In the genomic region with DNA sequence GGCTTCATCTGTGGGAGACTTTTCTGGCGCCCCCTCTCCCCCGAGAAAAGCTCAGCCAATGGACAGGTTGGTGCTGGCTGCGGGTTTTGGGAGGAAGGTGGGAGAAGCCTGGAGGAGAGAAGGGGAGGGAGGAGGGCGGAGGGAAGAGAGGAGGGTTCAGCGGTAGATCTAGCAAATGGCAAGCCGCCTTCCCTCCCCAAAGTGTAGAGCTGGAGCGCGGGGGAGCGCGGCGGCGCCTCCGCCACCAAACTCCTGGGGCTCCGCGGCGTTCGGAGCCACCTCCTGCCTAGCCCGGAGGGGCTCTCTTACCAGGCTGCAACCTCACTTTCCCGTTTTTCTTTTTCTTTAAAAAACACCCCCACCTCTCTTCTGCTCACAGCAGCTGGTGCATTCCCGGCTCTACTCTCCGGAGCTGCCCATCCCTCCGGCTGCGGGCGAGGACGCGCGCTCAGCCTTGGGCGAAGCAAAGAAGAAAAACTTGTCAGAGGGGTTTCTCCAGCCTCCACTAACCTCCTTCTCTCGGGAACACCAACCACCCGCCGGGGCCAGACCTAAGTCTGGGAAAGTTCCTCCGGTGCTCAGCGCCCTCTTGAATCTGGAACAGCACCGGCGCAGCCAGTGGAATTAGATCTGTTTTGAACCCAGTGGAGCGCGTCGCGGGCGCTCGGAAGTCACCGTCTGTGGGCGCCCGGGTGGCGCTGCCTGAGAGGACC, we compare ENCODE assay signal across 8 mouse cellular contexts. TPM values are rescaled to one million over a fixed set of nuclear protein-coding genes. Genes with fewer than 3 reads are reported as not detected.
DNase-seq lines count a peak whose midpoint lies in the region; TF ChIP-seq lines count a peak whose summit lies in the region.

A gene (plus strand): TSS at position 199 of the 713 bp plus-strand sequence.

- peak within 1 kb of the TSS; percentile 86 for H3K9ac ChIP-seq in ES-Bruce4 (ENCODE audit: low read depth, poor library complexity, severe bottlenecking)

- H3K36me3 ChIP-seq in ES-Bruce4 (ENCODE audit: control insufficient read depth, insufficient read depth, low read length, poor library complexity, severe bottlenecking) = no peaks in the 10 kb centered on the region
- no peaks in the 10 kb centered on the region for H3K36me3 ChIP-seq in hindbrain, embryonic 10.5 days

- no peak for TF ChIP-seq CTCF in ES-Bruce4 (IDR thresholded peaks at IDR 0.05; ENCODE audit: low read depth, low read length)
- no peak for TF ChIP-seq CTCF in lung, adult 2 months (IDR thresholded peaks at IDR 0.05; ENCODE audit: insufficient read depth, low read length)
- no peak for TF ChIP-seq CTCF in olfactory bulb, adult 2 months (IDR thresholded peaks at IDR 0.05; ENCODE audit: insufficient read depth, low read depth, low read length)

- peak; percentile 73 for DNase-seq in cerebellum, adult 9-10 months
- peak; percentile 72 to 76 for DNase-seq in frontal cortex, postnatal 14 days (ENCODE audit: low spot score in 2 of 2)
- peak; percentile 83 for DNase-seq in hindbrain, embryonic 10.5 days (ENCODE audit: low spot score)
- peak; percentile 51 for DNase-seq in layer of hippocampus, adult 9-10 months (ENCODE audit: low spot score)
- peak; percentile 44 for DNase-seq in lung, adult 2 months
- DNase-seq in thymus, postnatal 14 days = peak; percentile 87

- 0 out of 2 replicates have a peak, but pooled peaks have one; percentile 8 for TF ChIP-seq EP300 in ES-Bruce4 (IDR thresholded peaks at IDR 0.05; ENCODE audit: insufficient read depth, low read depth, low read length)

- H3K4me1 ChIP-seq in ES-Bruce4 (ENCODE audit: control insufficient read depth, insufficient read depth, low read length) = no peaks in the 10 kb centered on the region
- H3K4me1 ChIP-seq in hindbrain, embryonic 10.5 days (replicated peaks) = peaks cover 21% of the 10 kb centered on the region
- H3K4me1 ChIP-seq in lung, adult 2 months (ENCODE audit: control insufficient read depth, insufficient read depth, low read length) = no peaks in the 10 kb centered on the region; the same call in 1 of the 2 replicates
- peaks cover 12% of the 10 kb centered on the region for H3K4me1 ChIP-seq in olfactory bulb, adult 2 months (ENCODE audit: control insufficient read depth, insufficient read depth, low read length)

- peak within 1 kb of the TSS; percentile 89 for H3K4me3 ChIP-seq in ES-Bruce4 (ENCODE audit: low read depth, low read length)
- peak within 1 kb of the TSS; percentile 73 for H3K4me3 ChIP-seq in hindbrain, embryonic 10.5 days
- H3K4me3 ChIP-seq in lung, adult 2 months (replicated peaks; ENCODE audit: extremely low read depth, low read depth, low read length) = peak within 1 kb of the TSS; percentile 73
- peak within 1 kb of the TSS; percentile 72 for H3K4me3 ChIP-seq in olfactory bulb, adult 2 months (ENCODE audit: insufficient read depth, low read depth, low read length)

- H3K27me3 ChIP-seq in ES-Bruce4 (ENCODE audit: control insufficient read depth, insufficient read depth, low read length, poor library complexity, severe bottlenecking) = no peaks in the 10 kb centered on the region
- H3K27me3 ChIP-seq in hindbrain, embryonic 10.5 days (ENCODE audit: insufficient read depth, poor library complexity, severe bottlenecking) = peaks cover 9% of the 10 kb centered on the region

- under 1% methylated on average over 44 of the region's 45 CpGs for WGBS in hindbrain, embryonic 10.5 days
- under 1% methylated on average over 43 of the region's 45 CpGs for WGBS in lung, adult 2 months
- under 1% methylated on average over 45 of the region's 45 CpGs for WGBS in olfactory bulb, adult 2 months

- TF ChIP-seq POLR2A in ES-Bruce4 (IDR thresholded peaks at IDR 0.05; ENCODE audit: insufficient read depth, low read length) = no peak
- peak; percentile 62; the same call in 1 of the 2 replicates for TF ChIP-seq POLR2A in lung, adult 2 months (IDR thresholded peaks at IDR 0.05; ENCODE audit: borderline replicate concordance, extremely low read depth, low read depth, low read length)
- TF ChIP-seq POLR2A in olfactory bulb, adult 2 months (IDR thresholded peaks at IDR 0.05; ENCODE audit: insufficient read depth, low read depth, low read length) = no peak; the same call in 1 of the 2 replicates

- H3K9me3 ChIP-seq in ES-Bruce4 (replicated peaks; ENCODE audit: control insufficient read depth, insufficient read depth, low read length, poor library complexity, severe bottlenecking) = no peaks in the 10 kb centered on the region
- H3K9me3 ChIP-seq in hindbrain, embryonic 10.5 days = no peaks in the 10 kb centered on the region

- peak within 1 kb of the TSS; percentile 60 for H3K27ac ChIP-seq in ES-Bruce4 (ENCODE audit: insufficient read depth, low read length)
- H3K27ac ChIP-seq in hindbrain, embryonic 10.5 days = peak within 1 kb of the TSS; percentile 90
- peak within 1 kb of the TSS; percentile 54 for H3K27ac ChIP-seq in olfactory bulb, adult 2 months (ENCODE audit: insufficient read depth, low read depth, low read length)

RNA-seq across cellular contexts. Expression of the gene that starts here (rescaled TPM):
- 18.2 and 20.0 TPM in 2 replicates for polyA plus RNA-seq in ES-Bruce4 (2011; ENCODE audit: insufficient read depth, insufficient read length, low read depth, missing spikeins)
- 13.4 and 14.5 TPM in 2 replicates for polyA plus RNA-seq in hindbrain, embryonic 10.5 days (2016; fragmentation: Nextera tagmentation; extraction: Ambion mirVana)
- 41.0 and 49.6 TPM in 2 replicates for polyA plus RNA-seq in lung, adult 2 months (2012; rRNA removed)
- not detected in 2 replicates for polyA plus RNA-seq in olfactory bulb, adult 2 months (2012; ENCODE audit: insufficient read depth, insufficient read length, low replicate concordance, missing spikeins)

Comparison
In these comparisons a context has a peak if more than half of its experiments do, and no peak if none do; other contexts are left out.
1. Peak in every context shown above with its lines: DNase-seq, H3K4me3 ChIP-seq and H3K27ac ChIP-seq.